Mouse (Mus musculus) left cerebral cortex, postnatal 4 days (tissue): ENCODE measurements at regions not wholly inside any gene's neighbourhood (a gene's known extent, or its start where the extent isn't known, plus 50 kb on each side); places are given as distances from the start of the nearest gene placed in this dataset.
"Not testable (repeated sequence)": the region's sequence is repeated elsewhere in the genome, so short reads cannot be mapped to it uniquely, and the experiment has no call there.

Source experiments
- DNase-seq: peaks from one replicate; pipeline ENCODE4 v3.0.0-alpha.2; 2022
- intact Hi-C: fragments of 180-260 bp; cut with DNase I; formaldehyde crosslinking; loops from one replicate; pipeline ENCODE4 v1.15.1; 2025

DNA sequence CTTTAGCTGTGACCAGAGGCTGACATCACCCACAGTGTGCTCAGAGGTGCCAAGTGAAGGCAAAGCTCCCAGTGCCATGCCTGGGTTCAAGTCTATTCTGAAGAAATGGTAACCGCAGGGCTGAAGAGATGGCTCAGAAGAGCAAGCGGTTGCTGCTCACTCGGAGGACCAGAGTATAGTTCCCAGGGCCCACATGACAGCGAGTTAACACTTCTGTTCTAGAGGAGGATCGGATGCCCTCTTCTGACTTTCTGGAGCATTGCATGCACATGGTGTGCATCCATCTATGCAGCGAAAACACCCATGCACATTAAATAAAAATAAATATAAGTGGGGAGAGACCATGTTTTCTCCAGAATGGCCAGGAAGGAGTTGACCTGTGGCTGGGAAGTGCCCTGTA lies 209.5 kb downstream of the Sorl1 start:
- intact Hi-C loops: no loop called here
- DNase-seq: no peak

DNA sequence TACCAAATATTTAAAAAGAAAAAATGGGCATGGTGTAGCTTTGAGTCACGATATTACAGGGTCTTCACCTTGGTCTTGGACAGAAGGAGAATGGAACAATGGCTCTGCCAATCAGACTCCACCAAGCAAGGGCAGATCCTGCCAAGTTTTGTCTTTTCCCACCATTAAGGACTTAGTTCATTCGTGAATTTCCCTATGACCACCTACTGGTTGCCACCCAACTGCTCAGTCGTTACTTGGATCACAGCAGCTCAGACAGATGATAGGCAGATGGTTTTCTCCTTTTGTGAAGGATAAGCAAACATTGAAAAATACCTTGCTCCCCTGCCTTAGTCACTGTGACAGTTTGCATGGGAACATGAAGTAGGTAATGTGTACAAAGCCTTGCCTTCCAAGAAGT lies 210.2 kb downstream of the Sorl1 start:
- intact Hi-C loops: no loop called here
- no peak for DNase-seq

DNA sequence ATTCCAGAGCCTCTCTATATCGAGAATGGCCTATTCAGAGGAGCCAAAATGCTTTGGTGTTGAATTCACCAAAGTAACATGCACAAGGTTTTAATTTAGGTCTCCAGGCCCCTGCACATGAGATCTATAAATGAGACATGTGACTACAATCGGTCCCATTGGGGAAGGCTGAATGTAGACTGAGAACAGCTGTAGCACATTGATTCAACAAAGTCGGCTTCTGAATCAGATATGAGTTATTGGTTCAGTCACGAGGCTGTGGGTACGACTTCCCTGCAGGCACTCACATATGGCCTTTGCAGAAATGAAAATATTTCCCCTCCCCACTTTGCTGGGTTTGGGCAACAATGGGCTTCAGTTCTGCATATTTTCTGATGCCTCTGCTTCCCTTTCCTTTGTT lies 211.6 kb downstream of the Sorl1 start:
- no peak for DNase-seq
- intact Hi-C loops: no loop called here

DNA sequence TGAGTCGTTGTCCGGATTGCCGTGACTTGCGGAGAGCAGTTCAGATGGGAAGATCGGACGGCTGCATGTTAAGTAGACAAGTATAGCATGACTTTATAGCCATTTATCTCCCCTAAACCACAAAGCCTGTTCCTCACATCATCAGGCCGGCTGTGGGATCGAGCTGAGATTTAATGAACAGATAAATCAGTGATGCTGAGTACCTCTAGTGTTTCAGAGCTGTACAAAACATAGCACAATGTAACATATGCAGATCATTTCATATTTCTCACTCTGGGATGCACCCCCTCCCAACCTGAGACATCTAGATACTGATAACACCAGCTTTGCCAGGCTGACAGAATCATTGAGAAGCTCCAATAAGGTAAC lies 223.5 kb downstream of the Sorl1 start:
- intact Hi-C loops: no loop called here

DNA sequence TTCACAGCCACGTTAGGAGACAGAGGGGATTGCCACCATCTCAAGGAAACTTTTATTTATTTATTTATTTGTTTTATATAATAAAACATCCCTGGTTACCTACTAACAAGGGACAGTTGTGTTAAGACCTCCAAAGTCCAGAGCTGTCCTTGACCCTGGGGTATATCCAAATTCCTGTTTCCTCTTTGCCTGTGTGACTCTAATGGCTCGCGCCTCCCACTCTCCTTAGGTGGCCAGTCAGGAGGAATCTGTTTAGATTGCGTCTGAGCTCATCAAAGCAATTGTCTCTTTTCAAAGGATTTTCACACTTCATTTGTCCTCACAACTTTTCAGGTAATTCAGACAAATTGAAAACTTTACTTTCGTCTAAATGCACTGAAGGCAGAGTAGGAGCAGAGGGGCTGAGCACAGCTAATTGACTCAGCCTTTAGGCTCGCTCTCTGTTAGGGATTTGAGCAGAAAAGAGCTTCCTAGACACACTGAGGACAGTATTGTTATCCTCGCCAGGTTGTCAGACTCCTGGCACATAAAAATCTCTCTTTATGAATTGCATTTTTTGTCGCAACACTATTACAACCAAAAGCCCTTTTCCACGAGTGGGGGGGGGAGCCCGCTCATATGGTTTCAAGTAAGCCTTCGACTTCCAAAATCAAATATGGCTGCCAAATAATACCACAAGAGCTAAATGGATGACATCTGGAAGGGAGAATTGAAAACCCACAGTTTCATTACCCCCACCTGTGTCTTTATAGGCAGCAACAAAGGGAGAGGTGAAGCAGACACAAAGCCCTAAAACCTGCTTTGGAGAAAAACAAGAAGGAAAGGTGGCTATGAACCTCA lies 224.1 kb downstream of the Sorl1 start:
- intact Hi-C loops: no loop called here
- no peak for DNase-seq

More for the DNA sequence above, 223.5 kb downstream of the Sorl1 start:
- DNase-seq: no peak

DNA sequence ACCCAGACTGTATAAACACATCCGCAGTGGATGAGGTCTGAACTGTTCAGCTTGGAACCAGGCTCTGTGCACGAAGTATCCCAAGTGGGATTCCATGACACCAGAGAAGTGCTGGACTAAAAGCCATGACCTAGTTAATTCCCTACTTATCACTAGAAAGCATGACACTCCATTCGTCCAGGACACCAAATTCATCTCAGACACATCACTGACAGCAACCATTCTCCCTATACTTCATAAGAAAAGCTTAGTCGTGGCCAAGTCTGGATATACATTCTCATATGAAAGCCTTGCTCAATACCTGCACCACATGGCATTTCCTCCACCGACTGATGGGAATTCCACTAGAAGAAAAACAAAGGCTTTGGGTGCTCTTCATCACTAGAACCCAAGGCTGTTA lies 229.0 kb downstream of the Sorl1 start:
- no peak for DNase-seq
- intact Hi-C loops: no loop called here

DNA sequence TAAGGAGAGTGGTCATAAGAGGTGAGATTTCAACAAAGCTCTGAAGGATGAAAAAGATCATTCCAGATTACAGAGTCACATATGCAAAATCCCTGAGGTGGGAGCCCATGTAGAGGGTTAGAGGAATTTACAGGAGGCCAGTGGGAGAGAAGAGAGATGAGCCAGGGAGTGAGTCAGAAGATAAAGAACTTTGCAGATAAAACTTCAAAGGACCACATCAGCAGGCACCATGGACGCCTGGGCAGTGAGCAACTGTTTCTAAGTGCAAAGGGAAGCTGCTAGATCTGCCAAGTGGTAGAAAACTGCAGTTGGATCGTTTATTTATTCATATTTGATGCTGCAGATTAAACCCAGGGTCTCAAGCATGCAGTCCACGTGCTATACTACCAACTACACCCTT lies 231.3 kb downstream of the Sorl1 start:
- DNase-seq: no peak
- intact Hi-C loops: loop anchor here (5.0 kb wide), 1 partner anchor 306 kb away; no protein-coding TSS in a partner anchor

DNA sequence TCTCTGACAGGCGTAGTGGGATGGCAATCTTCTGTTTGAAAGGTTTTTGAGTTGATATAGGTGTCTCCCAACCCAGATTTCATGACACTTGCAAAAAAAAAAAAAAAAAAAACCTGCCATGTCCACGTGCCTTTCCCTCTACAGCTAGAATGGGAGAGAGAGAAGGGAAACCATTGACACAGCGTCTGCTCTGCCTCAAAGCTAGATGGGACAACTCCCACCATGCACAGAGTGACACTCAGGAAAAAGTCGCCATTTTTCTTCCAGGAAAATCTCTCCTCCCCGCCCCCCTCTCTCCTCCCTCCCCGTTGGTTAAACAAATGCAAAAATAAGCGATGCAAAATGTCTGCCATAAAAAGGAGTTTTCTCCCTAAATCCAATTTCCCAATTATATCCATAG lies 232.9 kb downstream of the Sorl1 start:
- intact Hi-C loops: loop anchor here (5.0 kb wide), 1 partner anchor 304 kb away; no protein-coding TSS in a partner anchor
- DNase-seq: no peak

DNA sequence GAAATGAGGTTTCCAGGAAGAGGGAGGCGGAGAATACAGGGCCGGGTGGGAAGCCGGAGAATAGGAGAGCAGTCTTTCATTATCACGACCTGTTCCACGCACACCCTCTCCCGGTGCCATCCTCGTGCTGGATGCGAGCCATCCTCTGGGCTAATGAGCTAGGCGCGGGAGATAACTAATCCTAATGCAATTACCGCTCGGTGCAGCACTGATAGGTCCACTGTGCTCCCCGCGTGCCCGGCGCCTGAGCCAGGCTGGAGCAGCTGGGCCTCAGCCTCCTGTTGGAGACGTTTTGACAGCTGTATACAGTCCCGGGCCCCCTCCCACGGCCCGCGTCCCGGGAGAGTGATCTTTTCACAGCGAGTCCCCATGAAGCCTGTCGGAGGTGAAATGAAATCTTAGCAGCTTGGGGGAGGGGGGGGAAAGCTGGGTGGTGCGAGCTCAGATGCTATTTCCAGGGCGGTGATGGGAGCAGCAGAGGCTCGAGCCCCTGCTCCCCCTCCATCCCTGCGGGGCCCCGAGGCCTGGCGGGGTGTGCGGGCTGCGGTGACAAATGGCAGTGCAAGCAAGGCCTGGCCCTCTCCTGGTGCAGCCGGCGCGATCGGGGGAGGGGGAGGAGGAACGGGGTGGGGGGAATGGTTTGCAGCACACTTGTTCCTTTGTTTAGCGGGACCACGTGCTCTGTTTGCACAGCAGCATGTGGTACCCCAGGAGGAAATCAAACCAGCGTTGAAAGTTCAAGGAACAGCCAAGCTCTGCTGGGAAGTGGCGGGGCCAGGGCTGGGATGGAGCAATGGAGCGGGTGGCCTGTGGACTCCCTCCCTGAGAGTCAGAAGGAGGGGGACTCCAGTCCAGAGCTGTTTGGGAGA lies 233.6 kb downstream of the Sorl1 start:
- intact Hi-C loops: loop anchor here (5.0 kb wide), 1 partner anchor 303 kb away; no protein-coding TSS in a partner anchor
- peak; percentile 84 for DNase-seq

DNA sequence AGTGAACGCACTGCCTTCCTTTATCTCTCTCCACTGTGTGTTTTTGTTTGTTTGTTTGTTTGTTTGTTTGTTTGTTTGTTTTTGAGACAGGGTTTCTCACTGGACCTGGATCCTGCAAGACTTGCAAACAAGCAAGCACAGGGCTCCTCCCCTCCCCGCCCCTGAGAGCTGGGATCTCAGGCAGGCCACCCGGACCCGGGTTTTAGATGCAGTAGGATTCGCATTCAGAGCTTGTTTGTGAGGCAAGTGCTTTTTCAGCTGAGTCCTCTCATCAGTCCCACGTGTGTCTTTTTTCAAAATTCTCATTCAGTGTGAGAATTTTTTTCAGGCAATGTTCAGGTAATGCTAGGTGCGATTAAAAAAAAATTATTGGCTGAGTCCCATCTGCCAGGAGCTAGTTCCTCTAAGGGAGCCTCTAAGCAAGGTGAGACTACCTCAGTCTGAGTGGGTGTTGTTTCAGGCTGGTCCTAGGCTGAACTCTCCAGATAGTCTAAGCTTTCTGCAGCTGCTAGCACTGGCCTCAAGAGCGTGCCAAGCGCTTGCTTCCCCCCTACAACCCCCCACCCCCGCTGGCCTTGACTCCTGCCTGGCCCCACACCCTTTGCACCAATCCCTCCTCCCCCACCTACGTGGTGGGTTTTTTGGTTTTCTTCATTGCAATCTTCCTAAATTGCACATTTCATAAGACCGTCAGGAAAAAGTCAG lies 234.4 kb downstream of the Sorl1 start:
- DNase-seq: peak; percentile 56
- intact Hi-C loops: loop anchor here (5.0 kb wide), 1 partner anchor 302 kb away; no protein-coding TSS in a partner anchor

DNA sequence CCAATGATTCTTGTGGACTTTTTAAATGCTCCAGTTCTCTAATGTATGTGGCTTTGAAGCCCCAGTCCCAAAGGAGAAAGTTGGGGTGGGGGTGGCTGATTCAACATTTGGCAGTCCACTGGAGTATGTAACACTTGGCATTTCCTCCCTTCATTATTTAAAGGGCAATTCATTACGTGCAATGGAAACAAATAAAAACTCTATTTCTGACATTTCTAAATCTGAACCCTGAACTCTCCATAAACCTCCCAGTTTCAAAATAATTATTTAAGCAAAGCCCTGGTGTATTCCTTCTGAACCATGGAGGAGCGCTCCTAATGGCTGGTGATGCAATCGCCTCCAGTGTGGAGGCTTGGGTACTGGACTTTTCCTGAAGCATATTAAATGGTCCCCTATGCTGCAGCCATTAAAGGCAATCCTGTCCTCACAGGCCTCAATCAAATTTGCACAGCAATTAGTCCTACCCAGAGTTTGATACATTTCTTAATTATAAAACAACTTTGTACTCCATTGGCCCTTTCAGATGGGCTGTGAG lies 235.4 kb downstream of the Sorl1 start:
- no peak for DNase-seq
- intact Hi-C loops: no loop called here

DNA sequence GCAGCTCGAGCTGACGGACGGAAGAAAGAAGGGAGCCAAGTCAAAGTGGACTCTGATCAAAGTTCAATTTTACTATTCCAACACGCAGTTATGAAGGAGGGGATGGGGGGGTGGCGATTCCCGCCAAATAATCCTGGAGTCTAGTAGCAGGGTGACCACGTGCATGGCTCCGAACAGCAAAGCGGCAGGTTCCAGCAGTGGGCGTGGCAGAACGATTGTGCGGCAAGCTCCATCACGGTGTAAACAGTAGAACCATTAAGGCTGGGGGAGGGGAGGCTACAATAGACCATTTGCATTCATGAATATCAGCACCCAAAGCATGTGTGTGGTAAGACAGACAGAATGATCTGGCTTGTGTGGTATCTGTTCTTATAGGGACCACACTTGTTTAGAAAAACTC lies 237.6 kb downstream of the Sorl1 start:
- intact Hi-C loops: not testable (repeated sequence)

DNA sequence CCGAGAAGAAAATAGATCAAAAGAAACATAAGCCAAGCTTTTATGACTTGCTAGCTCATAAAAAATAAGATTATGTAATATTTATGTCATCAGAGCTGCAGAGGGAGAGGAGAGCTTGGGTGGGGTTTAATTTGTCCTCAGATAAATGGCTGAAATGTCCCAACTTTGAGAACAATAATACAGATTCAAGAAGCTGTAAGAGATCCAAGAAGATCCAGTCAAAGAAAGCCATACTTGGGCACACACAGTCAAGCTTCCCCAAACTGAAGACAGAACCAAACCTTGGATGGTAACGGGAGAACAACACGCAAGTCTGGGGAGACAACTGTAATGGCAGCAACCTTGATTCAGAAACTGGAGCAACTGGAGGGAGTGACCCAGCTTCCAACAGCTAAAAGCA lies 243.6 kb downstream of the Sorl1 start:
- intact Hi-C loops: no loop called here
- DNase-seq: no peak

More for the DNA sequence above, 237.6 kb downstream of the Sorl1 start:
- not testable (repeated sequence) for DNase-seq

DNA sequence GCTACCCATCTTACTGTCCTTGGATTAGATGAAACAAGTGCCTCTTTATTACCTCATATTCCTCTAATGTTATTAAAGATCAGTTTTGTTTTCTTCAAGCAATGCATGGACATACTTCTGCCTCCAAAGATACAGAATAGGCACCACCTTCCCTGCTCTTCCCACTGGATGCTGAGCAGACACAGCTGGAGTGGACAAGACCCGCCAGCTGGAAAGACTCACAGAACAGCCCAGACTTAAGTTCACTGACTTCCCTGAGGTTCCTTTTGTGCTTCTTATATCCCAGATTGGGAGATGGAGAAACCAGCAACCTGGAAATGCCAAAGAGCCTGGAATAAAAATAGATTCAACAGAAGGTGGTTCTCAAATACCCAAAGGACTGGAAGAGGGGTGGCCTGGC lies 245.0 kb downstream of the Sorl1 start:
- no peak for DNase-seq
- intact Hi-C loops: no loop called here

DNA sequence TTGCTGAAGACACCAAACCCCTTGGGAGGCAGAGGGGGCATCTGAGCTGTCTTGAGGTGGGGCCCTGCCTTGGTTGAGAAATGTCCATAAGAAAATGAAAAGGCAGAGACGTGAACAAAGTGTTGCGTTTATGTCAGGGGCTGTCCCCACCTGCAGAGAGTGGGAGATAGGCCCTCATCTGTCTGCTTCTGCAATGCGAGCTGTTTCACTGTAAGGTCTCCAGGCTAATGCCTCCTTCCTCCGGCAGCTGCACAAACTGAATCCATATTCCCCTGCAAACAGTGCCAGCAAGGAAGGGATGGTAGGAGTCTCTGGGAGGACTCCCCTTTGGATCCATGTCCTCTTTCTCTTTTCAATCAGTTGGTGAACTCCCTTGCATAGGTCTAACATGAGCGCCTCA lies 263.0 kb downstream of the Sorl1 start:
- intact Hi-C loops: no loop called here
- DNase-seq: no peak

DNA sequence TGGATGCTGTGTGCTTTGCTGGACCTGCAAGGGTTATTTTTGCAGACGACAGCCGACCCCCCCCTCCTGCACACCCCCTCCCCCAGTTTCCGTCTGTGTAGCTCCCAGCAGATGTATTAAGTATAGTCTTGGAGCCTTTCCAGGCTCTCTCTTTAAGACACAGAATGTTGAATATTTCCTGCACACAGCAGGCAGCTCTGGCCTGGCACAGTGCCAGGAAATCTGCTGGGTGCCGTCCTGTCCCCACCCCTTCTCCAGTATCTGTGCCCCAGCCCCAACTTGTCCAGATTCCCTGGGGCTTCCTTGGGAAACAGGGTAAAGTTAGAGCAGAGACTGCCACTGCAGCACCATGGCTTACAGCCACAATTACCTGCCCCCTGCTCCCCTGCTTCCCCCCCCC lies 263.4 kb downstream of the Sorl1 start:
- peak; percentile 70 for DNase-seq
- intact Hi-C loops: no loop called here

DNA sequence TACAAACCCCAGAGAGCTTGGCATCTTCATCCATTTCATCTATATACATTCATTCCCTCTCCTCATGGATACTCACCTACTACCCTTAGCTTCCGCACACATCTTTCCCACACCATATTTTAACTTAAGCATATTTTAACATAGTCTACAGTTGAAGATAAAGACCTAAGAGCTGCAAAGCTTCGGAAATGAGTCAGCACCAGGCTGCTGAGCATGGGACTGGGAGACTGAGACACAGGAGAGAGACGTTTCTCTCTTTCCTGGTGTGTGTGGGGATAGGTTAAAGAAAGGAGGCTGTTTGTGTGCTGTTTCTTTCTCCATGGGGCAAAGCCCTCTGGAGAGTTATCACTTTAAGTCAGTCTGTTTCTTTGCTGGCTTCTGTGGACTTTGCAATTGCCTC lies 264.3 kb downstream of the Sorl1 start:
- intact Hi-C loops: no loop called here
- no peak for DNase-seq

DNA sequence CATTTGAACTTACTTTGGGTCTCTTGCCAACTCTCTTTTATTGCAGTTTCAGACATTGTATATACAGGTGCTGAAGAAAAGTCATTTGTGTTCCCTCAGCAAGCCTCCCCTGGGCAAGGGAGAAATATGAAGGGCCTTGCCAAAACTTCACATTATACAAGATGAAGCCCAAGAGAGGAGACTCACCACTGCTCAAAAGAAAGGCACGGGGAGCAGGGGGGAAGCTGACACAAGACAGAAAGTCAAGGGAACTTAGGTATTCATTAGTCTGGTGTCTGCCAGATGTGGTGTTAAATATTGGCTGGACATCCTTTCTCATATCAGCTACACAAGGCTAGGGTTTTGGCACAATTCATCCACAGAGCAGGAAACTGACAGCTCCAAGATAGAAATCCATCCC lies 272.0 kb downstream of the Sorl1 start:
- intact Hi-C loops: no loop called here
- DNase-seq: no peak

DNA sequence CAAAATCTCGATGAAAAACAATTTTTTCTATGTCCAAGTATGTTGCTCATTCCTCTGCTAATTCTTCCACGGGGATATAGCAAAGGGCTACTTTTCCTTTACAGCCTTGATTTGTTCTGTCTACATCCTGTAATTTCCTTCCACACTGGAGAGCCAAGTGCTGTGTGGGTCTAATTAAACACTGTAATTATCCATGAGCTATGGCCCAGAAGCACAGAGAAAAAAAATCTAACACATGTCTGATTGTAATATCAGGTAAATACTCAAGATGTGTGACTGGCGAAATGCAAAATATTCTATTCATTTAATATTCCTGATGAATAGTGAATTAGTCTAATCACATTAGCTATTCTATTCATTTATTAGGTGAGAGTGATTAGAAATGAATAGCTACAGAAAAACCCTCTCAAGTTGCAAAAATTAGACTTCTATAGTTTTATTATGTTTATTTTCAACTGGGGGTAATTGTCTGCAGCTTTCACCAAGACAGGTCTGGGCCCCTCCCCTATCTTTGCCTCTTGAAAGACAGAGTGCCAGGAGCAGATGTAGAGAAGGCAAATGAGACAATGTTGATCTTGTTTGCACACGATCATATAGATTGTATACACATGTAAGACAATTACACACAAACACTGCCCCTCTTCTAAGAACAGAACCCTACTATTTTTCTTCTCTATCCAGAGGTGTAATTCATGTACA lies 274.3 kb downstream of the Sorl1 start:
- intact Hi-C loops: no loop called here

DNA sequence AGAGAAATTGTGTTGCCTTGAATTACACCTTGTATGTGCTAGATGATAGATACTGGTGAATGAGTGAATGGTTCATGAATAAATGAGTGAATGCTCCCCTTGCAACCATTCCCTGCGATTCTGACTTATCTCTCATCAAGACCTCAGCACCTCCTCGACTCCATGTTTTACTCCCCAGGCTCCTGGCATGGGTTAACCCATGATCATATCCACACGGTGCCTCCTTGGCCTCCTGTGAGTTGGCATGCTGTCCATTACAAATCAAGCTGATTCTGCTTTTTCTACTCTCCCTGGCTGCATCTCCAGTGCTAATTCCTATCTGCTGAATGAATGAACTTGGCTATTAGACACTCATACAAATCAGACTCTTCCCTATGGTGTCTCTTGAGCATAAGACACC lies 279.5 kb downstream of the Sorl1 start:
- no peak for DNase-seq
- intact Hi-C loops: no loop called here

More for the DNA sequence above, 274.3 kb downstream of the Sorl1 start:
- DNase-seq: no peak
